Mouse (Mus musculus) spleen, postnatal 0 days (tissue): ENCODE measurements around the gene Il34. TPM values are rescaled to one million over a fixed set of nuclear protein-coding genes. Genes with fewer than 3 reads are reported as not detected.

Experiments used
- polyA plus RNA-seq: library from polyadenylated mRNA; unstranded; fragments of >200 nt; fragmentation: Nextera tagmentation; extraction: Ambion mirVana; gene quantifications from 2 replicates; pipeline ENCODE4 v1.2.1, GENCODE M21; 2015

Gene Il34
- 1.1 and 2.4 TPM in 2 replicates for polyA plus RNA-seq

DNA sequence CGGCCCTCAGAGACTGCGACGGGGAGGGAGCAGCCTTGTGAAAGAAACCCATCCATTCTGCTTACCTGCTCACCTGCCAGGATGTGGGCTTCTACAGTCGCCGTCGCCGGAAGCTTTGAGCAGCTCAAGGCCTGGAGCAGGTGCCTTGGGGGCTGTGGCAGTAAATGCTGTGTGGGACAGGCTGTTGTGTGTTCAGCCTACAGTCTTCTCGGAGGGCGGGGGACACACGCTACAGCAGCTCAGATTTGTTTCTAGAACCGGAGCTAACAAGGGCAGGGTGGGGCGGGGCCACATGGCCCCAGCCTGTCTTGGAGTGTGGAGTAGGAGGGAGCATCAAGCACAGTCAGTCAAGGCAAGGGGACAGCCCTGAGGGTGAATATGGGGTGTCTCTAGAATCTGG, at the start of gene Il34:
TSS of gene Il34 (minus strand) at position 256 of the 400 bp plus-strand sequence.

DNA sequence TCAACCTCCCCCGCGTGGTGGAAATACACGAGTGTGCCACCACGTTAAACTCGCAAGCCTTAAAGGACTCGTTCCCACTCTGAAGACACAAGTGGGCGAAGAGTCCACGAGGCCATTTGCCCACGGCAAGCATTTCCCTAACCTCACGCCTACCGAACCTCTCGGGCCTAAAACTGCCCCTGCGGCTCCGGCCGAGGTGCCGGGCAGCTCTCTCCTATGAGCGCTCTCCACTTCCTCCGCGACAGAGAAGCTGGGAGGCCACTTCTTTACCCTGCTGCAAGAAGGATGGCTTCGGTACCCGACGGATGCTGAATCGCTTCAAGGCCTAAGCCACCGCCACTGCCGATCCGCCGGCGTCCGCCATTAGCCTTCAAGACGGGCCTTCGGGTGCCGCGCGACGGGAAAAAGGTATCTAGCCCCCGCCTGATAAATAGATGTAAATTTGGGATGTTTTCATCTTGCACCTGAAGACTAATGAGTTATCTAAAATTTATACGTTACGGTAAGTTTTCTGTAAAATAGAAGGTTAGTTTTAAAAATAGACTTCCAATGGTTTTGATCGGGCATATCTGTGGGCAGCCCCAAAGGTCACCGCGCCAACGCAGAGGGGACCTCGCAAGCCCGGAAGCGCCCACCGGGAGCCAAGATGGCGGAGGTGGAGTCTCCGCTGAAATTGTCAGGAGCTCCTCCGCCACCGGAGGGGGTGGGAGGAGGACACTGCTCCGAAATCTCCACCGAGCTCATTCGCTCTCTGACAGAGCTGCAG, 40.9 kb upstream of the Il34 start, which contains the start of the genes Cog4 and Sf3b3:
TSS of gene Cog4 (plus strand) at position 196 of the 766 bp plus-strand sequence.
TSS of gene Sf3b3 (minus strand) at position 383 of the 766 bp plus-strand sequence.

DNA sequence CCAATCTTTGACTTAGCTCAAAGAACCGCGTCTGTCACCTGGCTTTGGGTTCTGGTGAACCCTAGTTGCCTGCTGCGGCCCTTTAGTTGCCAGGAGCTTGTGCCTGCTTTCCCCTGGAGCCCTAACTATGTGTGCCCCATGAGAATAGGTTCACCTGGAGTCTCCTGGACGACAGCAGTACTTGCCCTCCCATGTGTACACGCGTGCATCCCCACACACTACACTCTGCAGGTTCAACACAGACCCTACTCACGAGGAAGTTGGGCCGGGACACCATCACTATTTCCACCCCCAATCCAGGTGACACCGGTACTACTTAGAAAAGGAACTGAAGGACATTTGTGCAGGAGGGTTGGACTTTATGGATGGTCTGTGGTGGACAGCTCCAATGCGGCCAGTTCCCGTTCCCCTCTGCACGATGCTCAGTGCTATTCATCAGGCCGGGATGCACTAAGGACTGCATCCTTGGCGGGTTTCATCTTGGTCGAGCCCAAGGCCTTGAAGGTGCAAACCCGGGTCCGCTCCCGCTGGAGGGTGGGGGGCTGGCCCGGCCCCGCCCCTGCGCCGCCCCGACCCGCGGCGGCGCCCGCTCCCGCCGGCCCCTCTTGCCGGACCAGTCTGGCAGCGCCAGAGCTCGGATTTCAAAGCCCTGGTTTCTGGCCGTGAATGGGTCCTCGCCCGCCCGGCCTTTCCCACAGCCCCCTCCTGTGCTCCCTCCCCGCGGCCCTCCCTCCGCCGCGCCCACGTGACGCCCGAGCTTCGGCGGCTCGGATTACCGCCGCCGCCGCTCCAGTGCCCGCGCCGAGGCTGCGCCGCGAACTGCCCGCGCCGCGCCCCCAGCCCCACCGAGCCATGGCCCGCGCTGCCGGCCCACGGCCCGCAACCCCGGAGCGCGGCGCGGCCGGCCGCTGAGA, 84.8 kb downstream of the Il34 start, which contains the start of gene Mtss1l:
TSS of gene Mtss1l (plus strand) at position 792 of the 914 bp plus-strand sequence.

Other genes starting within 250 kb of the Il34 start
- 10.7 and 10.9 TPM in 2 replicates for gene Vac14, start 187.3 kb downstream of the Il34 start, polyA plus RNA-seq
- 8.2 and 12.9 TPM in 2 replicates for gene Mtss1l, start 84.4 kb downstream of the Il34 start, polyA plus RNA-seq
- 31.5 and 32.3 TPM in 2 replicates for gene Cog4, start 40.7 kb upstream of the Il34 start, polyA plus RNA-seq
- gene Sf3b3, start 40.9 kb upstream of the Il34 start, polyA plus RNA-seq = 70.4 and 72.5 TPM in 2 replicates
- 2.8 and 2.9 TPM in 2 replicates for gene Fuk, start 96.6 kb upstream of the Il34 start, polyA plus RNA-seq
- gene St3gal2, start 114.0 kb upstream of the Il34 start, polyA plus RNA-seq = 20.4 and 24.7 TPM in 2 replicates
- gene Ddx19a, start 191.9 kb upstream of the Il34 start, polyA plus RNA-seq = 11.9 and 12.0 TPM in 2 replicates
- 2.6 and 2.7 TPM in 2 replicates for gene Ddx19b, start 225.8 kb upstream of the Il34 start, polyA plus RNA-seq
- 32.5 and 35.4 TPM in 2 replicates for gene Aars, start 227.2 kb upstream of the Il34 start, polyA plus RNA-seq